Mouse (Mus musculus): ENCODE results near the gene Itga3.

DNA sequence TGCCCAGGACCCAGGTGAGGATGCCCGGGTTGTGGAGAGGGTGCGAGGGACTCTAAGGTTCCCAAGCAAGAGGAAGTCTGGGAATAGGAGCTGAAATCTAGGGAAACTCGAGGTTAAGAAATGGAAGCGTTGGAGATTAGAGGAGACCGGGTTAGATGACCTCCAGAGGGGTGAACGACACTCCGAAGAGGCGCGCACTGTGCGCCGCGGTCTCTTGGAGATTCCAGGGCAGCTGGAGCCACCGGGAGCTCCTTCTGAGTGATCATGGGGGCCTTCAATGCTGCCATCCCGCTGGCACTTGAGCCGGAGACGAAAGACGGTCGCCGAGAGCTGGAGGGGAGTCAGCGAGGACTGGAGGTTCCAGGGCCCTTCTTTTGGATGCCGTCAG, 44.0 kb upstream of the Itga3 start:
- no peak for TF ChIP-seq GATA1 (IDR thresholded peaks at IDR 0.05; ENCODE audit: low read length)
- no peak for TF ChIP-seq TAL1 (IDR thresholded peaks at IDR 0.05; ENCODE audit: low read length)
